Mouse (Mus musculus): Measurements from ENCODE around the gene Irak3. TPM values are rescaled to one million over a fixed set of nuclear protein-coding genes. Genes with fewer than 3 reads are reported as not detected.
A peak's percentile ranks its signal among the peaks of the same experiment; 100 is the strongest.

Gene Irak3
- total RNA-seq, 2 experiments from 2014 or later, result 0.41 to 0.44 TPM

- intact Hi-C loops (cut with DNase I), result no loop called here
Observed at GRCm38 (mm10) chr10:120169841-120170240, 32.1 kb downstream of the Irak3 start.

GRCm38 (mm10) chr10:120169064-120169463 is 32.9 kb downstream of the Irak3 start:
- intact Hi-C loops (cut with DNase I), result no loop called here
- DNase-seq (ENCODE audit: low spot score in 2 of 2), result no peak

More at GRCm38 (mm10) chr10:120169841-120170240, 32.1 kb downstream of the Irak3 start:
- DNase-seq (ENCODE audit: low spot score in 2 of 2), result no peak

- DNase-seq (ENCODE audit: low spot score in 2 of 2), result no peak
- intact Hi-C loops (cut with DNase I), result no loop called here
Observed at GRCm38 (mm10) chr10:120168070-120168469, 33.9 kb downstream of the Irak3 start.

- DNase-seq (ENCODE audit: low spot score in 2 of 2), result no peak
- intact Hi-C loops (cut with DNase I), result no loop called here
Observed at GRCm38 (mm10) chr10:120165793-120166503, 36.0 kb downstream of the Irak3 start.

GRCm38 (mm10) chr10:120164931-120165792 is 36.8 kb downstream of the Irak3 start:
- intact Hi-C loops (cut with DNase I), result no loop called here
- peak in 1 of 2 experiments; percentile 34 for DNase-seq (ENCODE audit: low spot score in 2 of 2)

- intact Hi-C loops (cut with DNase I), result no loop called here
- DNase-seq (ENCODE audit: low spot score in 2 of 2), result no peak
Observed at GRCm38 (mm10) chr10:120163490-120163889, 38.4 kb downstream of the Irak3 start.

GRCm38 (mm10) chr10:120162840-120163239 is 39.1 kb downstream of the Irak3 start:
- intact Hi-C loops (cut with DNase I), result no loop called here
- no peak for DNase-seq (ENCODE audit: low spot score in 2 of 2)

GRCm38 (mm10) chr10:120160533-120160932 is 41.4 kb downstream of the Irak3 start:
- intact Hi-C loops (cut with DNase I), result no loop called here
- no peak for DNase-seq (ENCODE audit: low spot score in 2 of 2)

- DNase-seq (ENCODE audit: low spot score in 2 of 2), result no peak
- intact Hi-C loops (cut with DNase I), result no loop called here
Observed at GRCm38 (mm10) chr10:120153911-120154310, 48.0 kb downstream of the Irak3 start.

- intact Hi-C loops (cut with DNase I), result no loop called here
- no peak for DNase-seq (ENCODE audit: low spot score in 2 of 2)
Observed at GRCm38 (mm10) chr10:120151672-120152071, 50.3 kb downstream of the Irak3 start.

- no peak for DNase-seq (ENCODE audit: low spot score in 2 of 2)
- intact Hi-C loops (cut with DNase I), result no loop called here
Observed at GRCm38 (mm10) chr10:120140916-120141516, 60.9 kb downstream of the Irak3 start.

GRCm38 (mm10) chr10:120140193-120140592 is 61.7 kb downstream of the Irak3 start:
- intact Hi-C loops (cut with DNase I), result no loop called here
- DNase-seq (ENCODE audit: low spot score in 2 of 2), result no peak

GRCm38 (mm10) chr10:120136020-120136562 is 65.8 kb downstream of the Irak3 start:
- intact Hi-C loops (cut with DNase I), result no loop called here
- no peak for DNase-seq (ENCODE audit: low spot score in 2 of 2)

GRCm38 (mm10) chr10:120133697-120134096 is 68.2 kb downstream of the Irak3 start:
- no peak for DNase-seq (ENCODE audit: low spot score in 2 of 2)
- intact Hi-C loops (cut with DNase I), result no loop called here

- peak; percentile 56 to 72 for DNase-seq (ENCODE audit: low spot score in 2 of 2)
- intact Hi-C loops (cut with DNase I), result no loop called here
Observed at GRCm38 (mm10) chr10:120130621-120131020, 71.3 kb downstream of the Irak3 start.

GRCm38 (mm10) chr10:120128601-120129277 is 73.2 kb downstream of the Irak3 start:
- intact Hi-C loops (cut with DNase I), result loop anchor here (5.0 kb wide), 1 partner anchor 241 kb away; no protein-coding TSS in a partner anchor

GRCm38 (mm10) chr10:120125465-120125857 is 76.5 kb downstream of the Irak3 start:
- DNase-seq (ENCODE audit: low spot score in 2 of 2), result no peak
- intact Hi-C loops (cut with DNase I), result loop anchor here (1.0 to 5.0 kb wide), 3 partner anchors 238 to 479 kb away; no protein-coding TSS in a partner anchor

More at GRCm38 (mm10) chr10:120128601-120129277, 73.2 kb downstream of the Irak3 start:
- peak in 1 of 2 experiments; percentile 13 for DNase-seq (ENCODE audit: low spot score in 2 of 2)

GRCm38 (mm10) chr10:120124801-120125464 is 77.0 kb downstream of the Irak3 start:
- intact Hi-C loops (cut with DNase I), result loop anchor here (1.0 to 5.0 kb wide), 3 partner anchors 238 to 479 kb away; no protein-coding TSS in a partner anchor
- peak; percentile 80 to 91 for DNase-seq (ENCODE audit: low spot score in 2 of 2)

- intact Hi-C loops (cut with DNase I), result loop anchor here (2.0 kb wide), 1 partner anchor 321 kb away; no protein-coding TSS in a partner anchor
Observed at GRCm38 (mm10) chr10:120123721-120124120, 78.2 kb downstream of the Irak3 start.

More at GRCm38 (mm10) chr10:120123721-120124120, 78.2 kb downstream of the Irak3 start:
- no peak for DNase-seq (ENCODE audit: low spot score in 2 of 2)

Data from left cerebral cortex, postnatal 25 days (tissue).